Mouse (Mus musculus) CH12.LX (cell line): Measurements from ENCODE around the gene Dgkg. TPM values are rescaled to one million over a fixed set of nuclear protein-coding genes. Genes with fewer than 3 reads are reported as not detected.
A peak's percentile ranks its signal among the peaks of the same experiment; 100 is the strongest.

Experiments used
- DNase-seq: peaks from one replicate; pipeline ENCODE4 v3.0.0-alpha.2; 2013; ENCODE audit errors: extremely low read depth
- H3K27ac ChIP-seq: 2 replicates; pipeline ENCODE4 v1.5.1; 2012; ENCODE audit warnings: low read depth, mild to moderate bottlenecking, control low read depth, moderate library complexity; ENCODE audit not compliant: insufficient read depth
- H3K27me3 ChIP-seq: replicated peaks from 2 replicates; pipeline ENCODE3; 2012; ENCODE audit warnings: inconsistent platforms
- H3K36me3 ChIP-seq, 2 experiments: replicated peaks in 1 of 2; 2 replicates each; pipeline versions ENCODE3 to v1.6.1; 2012; ENCODE audit warnings: inconsistent platforms in 1 of 2, low read length in 1 of 2, mild to moderate bottlenecking in 1 of 2, mixed read lengths in 1 of 2, moderate library complexity in 1 of 2; ENCODE audit not compliant: control insufficient read depth in 1 of 2, insufficient read depth in 1 of 2
- H3K4me1 ChIP-seq, 2 experiments: 2 replicates each; pipeline ENCODE4 v1.6.1; 2012; ENCODE audit warnings: inconsistent platforms in 1 of 2, moderate library complexity in 1 of 2; ENCODE audit not compliant: insufficient read depth in 2 of 2, control insufficient read depth in 1 of 2
- H3K4me2 ChIP-seq: 2 replicates; pipeline ENCODE4 v1.6.1; 2012; ENCODE audit warnings: low read depth, mild to moderate bottlenecking, control low read depth; ENCODE audit not compliant: poor library complexity, insufficient read depth, severe bottlenecking
- H3K4me3 ChIP-seq, 3 experiments: fragments of 150-350 bp in 1 of 3; sonication (generic) in 1 of 3; replicated peaks in 1 of 3; 2 replicates each; pipeline versions ENCODE3 to v1.5.1; 2011 to 2012; ENCODE audit warnings: low read depth in 2 of 3, low read length in 2 of 3, mild to moderate bottlenecking in 2 of 3, moderate library complexity in 2 of 3, control low read depth in 1 of 3, improper control_type of control experiment in 1 of 3, inconsistent platforms in 1 of 3, mixed read lengths in 1 of 3; ENCODE audit not compliant: poor library complexity in 1 of 3
- H3K79me2 ChIP-seq: replicated peaks from 2 replicates; pipeline ENCODE4 v1.6.1; 2012; ENCODE audit warnings: mild to moderate bottlenecking, moderate library complexity; ENCODE audit not compliant: control insufficient read depth, poor library complexity, insufficient read depth, severe bottlenecking; ENCODE audit errors: extremely low read depth
- H3K9ac ChIP-seq: 2 replicates; pipeline ENCODE4 v1.6.1; 2012; ENCODE audit warnings: low read depth, mild to moderate bottlenecking, control low read depth, moderate library complexity; ENCODE audit not compliant: insufficient read depth
- H3K9me3 ChIP-seq: replicated peaks from 2 replicates; pipeline ENCODE3; 2012; ENCODE audit warnings: low read length, inconsistent platforms, mixed read lengths
- CHD1 ChIP-seq: IDR thresholded peaks from 2 replicates; pipeline ENCODE4 v1.6.1; 2012; ENCODE audit warnings: low read depth, low read length, improper control_type of control experiment, inconsistent platforms
- CHD2 ChIP-seq: IDR thresholded peaks from 2 replicates; pipeline ENCODE4 v1.6.1; 2011; ENCODE audit warnings: low read length, improper control_type of control experiment
- CTCF ChIP-seq, 2 experiments: IDR thresholded peaks in 1 of 2; conservative IDR thresholded peaks in 1 of 2; 2 replicates each; pipeline ENCODE4 v1.5.1; 2011 to 2012; ENCODE audit warnings: low read depth in 2 of 2, low read length in 2 of 2, improper control_type of control experiment in 1 of 2, inconsistent platforms in 1 of 2, mild to moderate bottlenecking in 1 of 2, moderate library complexity in 1 of 2
- E2F4 ChIP-seq: IDR thresholded peaks from 2 replicates; pipeline ENCODE4 v1.6.1; 2011; ENCODE audit warnings: low read depth, low read length, improper control_type of control experiment; ENCODE audit not compliant: insufficient replicate concordance
- ETS1 ChIP-seq: conservative IDR thresholded peaks from 2 replicates; pipeline ENCODE4 v1.6.1; 2012; ENCODE audit warnings: low read depth, mild to moderate bottlenecking, inconsistent platforms, low read length, improper control_type of control experiment, moderate library complexity
- GABPA ChIP-seq: IDR thresholded peaks from 2 replicates; pipeline ENCODE4 v1.6.1; 2012; ENCODE audit warnings: low read depth, low read length, improper control_type of control experiment, inconsistent platforms; ENCODE audit not compliant: insufficient replicate concordance
- HCFC1 ChIP-seq: IDR thresholded peaks from 2 replicates; pipeline ENCODE4 v1.6.1; 2012; ENCODE audit warnings: low read depth, mild to moderate bottlenecking, inconsistent platforms, low read length, improper control_type of control experiment
- IRF4 ChIP-seq: IDR thresholded peaks from 2 replicates; pipeline ENCODE4 v1.6.1; 2014; ENCODE audit warnings: low read depth, mild to moderate bottlenecking, inconsistent platforms, low read length, improper control_type of control experiment
- JUN ChIP-seq: IDR thresholded peaks from 2 replicates; pipeline ENCODE4 v1.6.1; 2011; ENCODE audit warnings: low read depth, mild to moderate bottlenecking, low read length, improper control_type of control experiment, moderate library complexity; ENCODE audit not compliant: insufficient read depth
- JUND ChIP-seq: conservative IDR thresholded peaks from 2 replicates; pipeline ENCODE4 v1.6.1; 2011; ENCODE audit warnings: low read depth, low read length, improper control_type of control experiment
- MAFK ChIP-seq: IDR thresholded peaks from 2 replicates; pipeline ENCODE4 v1.6.1; 2011; ENCODE audit warnings: low read length, improper control_type of control experiment; ENCODE audit not compliant: insufficient replicate concordance
- MAX ChIP-seq: IDR thresholded peaks from 2 replicates; pipeline ENCODE4 v1.6.1; 2011; ENCODE audit warnings: low read length, improper control_type of control experiment
- MAZ ChIP-seq: IDR thresholded peaks from 2 replicates; pipeline ENCODE4 v1.6.1; 2012; ENCODE audit warnings: low read depth, mild to moderate bottlenecking, inconsistent platforms, low read length, improper control_type of control experiment, moderate library complexity
- MEF2A ChIP-seq: IDR thresholded peaks from 2 replicates; pipeline ENCODE4 v1.6.1; 2014; ENCODE audit warnings: low read depth, mild to moderate bottlenecking, inconsistent platforms, low read length, improper control_type of control experiment, borderline replicate concordance
- MYC ChIP-seq: IDR thresholded peaks from 2 replicates; pipeline ENCODE4 v1.6.1; 2011; ENCODE audit warnings: low read depth, mild to moderate bottlenecking, improper control_type of control experiment, low read length
- NELFE ChIP-seq: IDR thresholded peaks from 2 replicates; pipeline ENCODE4 v1.6.1; 2011; ENCODE audit warnings: low read depth, low read length, improper control_type of control experiment
- NRF1 ChIP-seq: IDR thresholded peaks from 2 replicates; pipeline ENCODE4 v1.6.1; 2014; ENCODE audit warnings: low read depth, mild to moderate bottlenecking, inconsistent platforms, low read length, improper control_type of control experiment, moderate library complexity
- POLR2A ChIP-seq: IDR thresholded peaks from 2 replicates; pipeline ENCODE4 v1.6.1; 2011; ENCODE audit warnings: low read depth, mild to moderate bottlenecking, improper control_type of control experiment, low read length
- RCOR1 ChIP-seq: conservative IDR thresholded peaks from 2 replicates; pipeline ENCODE4 v1.6.1; 2012; ENCODE audit warnings: low read depth, mild to moderate bottlenecking, inconsistent platforms, low read length, improper control_type of control experiment
- SIN3A ChIP-seq: IDR thresholded peaks from 2 replicates; pipeline ENCODE4 v1.6.1; 2012; ENCODE audit warnings: low read length, improper control_type of control experiment, inconsistent platforms
- SMC3 ChIP-seq: IDR thresholded peaks from 2 replicates; pipeline ENCODE4 v1.6.1; 2011; ENCODE audit warnings: low read depth, low read length, improper control_type of control experiment
- TBP ChIP-seq: conservative IDR thresholded peaks from 2 replicates; pipeline ENCODE4 v1.6.1; 2011; ENCODE audit warnings: low read depth, low read length, improper control_type of control experiment
- UBTF ChIP-seq: IDR thresholded peaks from 2 replicates; pipeline ENCODE4 v1.6.1; 2012; ENCODE audit warnings: low read depth, mild to moderate bottlenecking, inconsistent platforms, low read length, improper control_type of control experiment, moderate library complexity
- USF2 ChIP-seq: conservative IDR thresholded peaks from 2 replicates; pipeline ENCODE4 v1.6.1; 2011; ENCODE audit warnings: low read depth, low read length, improper control_type of control experiment
- ZC3H11A ChIP-seq: IDR thresholded peaks from 2 replicates; pipeline ENCODE4 v1.6.1; 2012; ENCODE audit warnings: low read depth, mild to moderate bottlenecking, inconsistent platforms, low read length, improper control_type of control experiment
- ZKSCAN1 ChIP-seq: IDR thresholded peaks from 2 replicates; pipeline ENCODE4 v1.6.1; 2012; ENCODE audit warnings: low read depth, inconsistent platforms, low read length, improper control_type of control experiment, borderline replicate concordance
- ZMIZ1 ChIP-seq: IDR thresholded peaks from 2 replicates; pipeline ENCODE4 v1.6.1; 2012; ENCODE audit warnings: low read depth, mild to moderate bottlenecking, inconsistent platforms, low read length, improper control_type of control experiment
- dilution Hi-C: fragments of 300-500 bp; cut with MboI; formaldehyde crosslinking; loops from 2 replicates; pipeline ENCODE4 v1.14.3; 2020; ENCODE audit warnings: low sequenced_read_pairs; ENCODE audit not compliant: extremely low pct_unique_long_range_greater_than_20kb, extremely low pct_ligation_motif_present
- in situ Hi-C: fragments of 300-500 bp; cut with MboI; formaldehyde crosslinking; loops from 3 replicates; pipeline ENCODE4 v1.14.3; 2019; ENCODE audit warnings: low sequenced_read_pairs, low pct_ligation_motif_present, low pct_unique_long_range_greater_than_20kb, mixed read lengths
- polyA plus RNA-seq: library from polyadenylated mRNA; unstranded; fragments of >175 nt; gene quantifications from 2 replicates; pipeline ENCODE4 v1.2.1, GENCODE M21; 2012; ENCODE audit warnings: low read depth; ENCODE audit not compliant: insufficient read length
- total RNA-seq, 2 experiments: library from RNA; depleted of rRNA; stranded (reverse); fragments of 300-350 nt in 1 of 2; fragments of >200 nt in 1 of 2; gene quantifications; 2 replicates each; pipeline ENCODE4 v1.2.3; 2012 to 2014

Gene Dgkg
- total and polyA plus RNA-seq, 3 experiments = 2.0 to 9.2 (median 3.0) TPM

- no peak; the same call in 1 of the 2 replicates for TF ChIP-seq CHD1
- TF ChIP-seq, all 38 proteins: peak for 23
These were observed 42.1 kb upstream of the Dgkg start (continued) for GRCm38 (mm10) chr16:22698846-22699760.

- DNase-seq = peak; percentile 44
These were observed 41.1 kb upstream of the Dgkg start for GRCm38 (mm10) chr16:22698101-22698500.

DNA sequence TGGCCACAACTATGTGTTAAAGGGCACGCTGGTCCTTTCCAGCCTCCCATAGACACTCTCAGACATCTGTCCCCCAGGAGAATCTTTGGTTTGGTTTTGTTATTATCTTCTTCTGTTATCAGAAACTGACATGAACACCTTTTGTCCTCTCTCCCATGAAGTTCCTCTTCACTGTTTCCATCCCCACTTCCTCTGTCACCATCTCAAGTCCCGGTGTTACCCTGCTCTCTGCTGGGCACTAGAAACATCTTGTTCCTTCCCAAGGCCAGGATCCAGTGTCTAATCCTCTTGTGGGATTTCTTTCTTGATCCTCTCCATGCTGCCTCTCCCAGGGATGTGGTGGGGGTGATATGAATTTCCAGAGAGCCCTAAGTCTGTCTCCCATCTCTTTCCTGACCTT, 32.6 kb upstream of the Dgkg start:
- no peak overlapping the region for H3K4me3 ChIP-seq
- in situ Hi-C loops (loop anchor here (10.0 kb wide), 1 partner anchor 375 kb away; no protein-coding TSS in a partner anchor), dilution Hi-C loops (no loop called here)
- no peaks in the 10 kb centered on the region for H3K9me3 ChIP-seq
- peaks cover 11 to 33% of the 10 kb centered on the region in 2 experiments for H3K4me1 ChIP-seq
- H3K9ac ChIP-seq = no peak overlapping the region
- no peaks in the 10 kb centered on the region for H3K36me3 ChIP-seq
- H3K79me2 ChIP-seq = no peaks in the 10 kb centered on the region
- DNase-seq = peak; percentile 48
- no peaks in the 10 kb centered on the region for H3K27me3 ChIP-seq
- H3K4me2 ChIP-seq = no peak overlapping the region
- no peak overlapping the region for H3K27ac ChIP-seq
- 0 out of 2 replicates have a peak, but pooled peaks have one; percentile 40 for TF ChIP-seq SIN3A
- TF ChIP-seq USF2 = no peak
- no peak for TF ChIP-seq ZKSCAN1
- TF ChIP-seq RCOR1 = no peak
- no peak for TF ChIP-seq MAZ
- no peak for TF ChIP-seq POLR2A
- no peak for TF ChIP-seq JUND
- TF ChIP-seq HCFC1 = no peak
- 0 out of 2 replicates have a peak, but pooled peaks have one; percentile 11 for TF ChIP-seq JUN
- peak; percentile 45; the same call in 1 of the 2 replicates for TF ChIP-seq MEF2A
- TF ChIP-seq ZC3H11A = peak; percentile 79
- TF ChIP-seq NELFE = no peak
- TF ChIP-seq CHD2 = 0 out of 2 replicates have a peak, but pooled peaks have one; percentile 29
- TF ChIP-seq TBP = no peak
- TF ChIP-seq MYC = no peak
- peak in 1 of 2 experiments; percentile 80; a peak in 2 of 4 replicates for TF ChIP-seq CTCF (conservative IDR thresholded peaks at IDR 0.05 in 1 of 2, IDR thresholded peaks at IDR 0.05 in 1 of 2; ENCODE audit: low read depth in 2 of 2, low read length in 2 of 2)
- TF ChIP-seq E2F4 = no peak
- no peak for TF ChIP-seq MAFK
- TF ChIP-seq ETS1 = no peak
- no peak for TF ChIP-seq UBTF
- TF ChIP-seq ZMIZ1 = no peak
- no peak for TF ChIP-seq NRF1
- TF ChIP-seq GABPA = no peak
- peak; percentile 90 for TF ChIP-seq SMC3
- TF ChIP-seq IRF4 = peak; percentile 83

More at GRCm38 (mm10) chr16:22698101-22698500, 41.1 kb upstream of the Dgkg start:
- H3K4me3 ChIP-seq = no peak overlapping the region
- no peak overlapping the region for H3K9ac ChIP-seq
- dilution Hi-C loops = no loop called here
- in situ Hi-C loops = loop anchor here (10.0 kb wide), 1 partner anchor 383 kb away; no protein-coding TSS in a partner anchor
- no peaks in the 10 kb centered on the region for H3K36me3 ChIP-seq
- 0 out of 2 replicates have a peak overlapping the region, but pooled peaks have one; percentile 65 for H3K4me2 ChIP-seq
- TF ChIP-seq JUND = no peak
- TF ChIP-seq MEF2A = no peak
- no peak for TF ChIP-seq SMC3
- TF ChIP-seq MAX = no peak
- no peak for TF ChIP-seq E2F4
- no peaks in the 10 kb centered on the region for H3K27me3 ChIP-seq
- no peak overlapping the region for H3K27ac ChIP-seq
- no peaks in the 10 kb centered on the region for H3K9me3 ChIP-seq
- peaks cover 18 to 29% of the 10 kb centered on the region in 2 experiments for H3K4me1 ChIP-seq
- H3K79me2 ChIP-seq = no peaks in the 10 kb centered on the region
